Mouse (Mus musculus) erythroblast, embryonic 14.5 days (primary cell): ENCODE measurements around the gene Cryba2.

Source experiments
- GATA1 ChIP-seq: IDR thresholded peaks from 2 replicates; pipeline ENCODE4 v1.6.1; 2012; ENCODE audit warnings: low read length, inconsistent platforms, mixed read lengths
- TAL1 ChIP-seq: IDR thresholded peaks from 3 replicates; pipeline ENCODE4 v1.6.1; 2012; ENCODE audit warnings: low read length, inconsistent platforms, mixed read lengths

DNA sequence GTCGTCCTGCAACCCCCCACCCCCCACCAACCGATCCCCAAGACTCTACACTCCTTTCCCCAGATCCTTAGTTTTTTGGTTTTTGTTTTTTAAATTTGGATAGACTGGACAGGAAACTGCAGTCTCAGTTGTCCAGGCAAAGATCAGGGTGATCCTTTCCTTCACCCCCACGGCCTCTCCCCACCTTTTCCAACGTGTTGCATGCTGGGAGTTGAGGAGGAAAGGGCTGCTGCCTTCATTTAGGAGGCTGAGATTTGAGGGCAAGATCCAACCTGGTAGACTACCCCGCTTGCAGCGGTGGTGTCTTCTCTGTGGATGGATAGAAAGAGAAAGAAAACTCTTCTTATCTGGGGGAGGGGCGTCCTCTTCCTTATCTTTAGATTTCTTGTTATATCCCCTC lies 36.2 kb downstream of the Cryba2 start:
- TF ChIP-seq TAL1 (no peak), GATA1 (no peak)
